Mouse (Mus musculus) layer of hippocampus, adult 2 months (tissue): Measurements from ENCODE around the gene Adamtsl5. TPM values are rescaled to one million over a fixed set of nuclear protein-coding genes. Genes with fewer than 3 reads are reported as not detected.

Source experiments
- DNase-seq, 2 experiments: peaks; one replicate each; pipeline ENCODE4 v3.0.0; 2022; ENCODE audit warnings: low spot score in 2 of 2
- H3K27ac ChIP-seq: fragments of 200-600 bp; 2 replicates; pipeline ENCODE4 v1.8.1; 2022
- H3K4me3 ChIP-seq: fragments of 200-600 bp; 2 replicates; pipeline ENCODE4 v1.8.1; 2022; ENCODE audit warnings: mild to moderate bottlenecking
- CTCF ChIP-seq: fragments of 200-600 bp; conservative IDR thresholded peaks from 2 replicates; pipeline ENCODE4 v1.8.1; 2022; ENCODE audit warnings: antibody characterized with exemption, mild to moderate bottlenecking, moderate library complexity
- total RNA-seq, 2 experiments: library from RNA; stranded (reverse); gene quantifications; 2 replicates each; pipeline ENCODE4 v1.2.3; 2021

Adamtsl5 gene
- total RNA-seq, 2 experiments from 2014 or later = 4.7 to 7.2 TPM

DNA sequence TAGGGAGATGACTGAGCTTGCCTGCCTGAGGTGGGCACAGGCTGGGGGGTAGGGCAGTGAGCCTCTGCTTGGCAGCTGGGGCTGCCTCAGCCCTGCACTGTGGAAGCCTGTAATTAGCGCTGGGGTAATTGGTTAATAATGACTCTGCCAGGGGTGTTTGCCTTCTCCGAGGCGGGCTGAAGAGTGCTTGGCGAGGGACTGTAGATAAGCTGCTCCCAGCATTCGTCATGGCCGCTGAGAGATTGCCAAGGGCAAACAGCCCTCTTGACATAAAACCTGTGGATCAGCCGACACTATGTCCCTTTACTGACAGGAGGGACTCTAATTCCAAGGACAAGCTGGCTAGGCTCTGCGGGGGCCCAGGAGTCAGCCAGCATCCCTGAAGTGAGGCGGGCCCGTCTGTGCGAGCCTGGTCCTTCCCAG is 31.8 kb downstream of the Adamtsl5 start:
- no peak for DNase-seq
- peak overlapping the region; percentile 56; the same call in 1 of the 2 replicates for H3K27ac ChIP-seq
- TF ChIP-seq CTCF = no peak

DNA sequence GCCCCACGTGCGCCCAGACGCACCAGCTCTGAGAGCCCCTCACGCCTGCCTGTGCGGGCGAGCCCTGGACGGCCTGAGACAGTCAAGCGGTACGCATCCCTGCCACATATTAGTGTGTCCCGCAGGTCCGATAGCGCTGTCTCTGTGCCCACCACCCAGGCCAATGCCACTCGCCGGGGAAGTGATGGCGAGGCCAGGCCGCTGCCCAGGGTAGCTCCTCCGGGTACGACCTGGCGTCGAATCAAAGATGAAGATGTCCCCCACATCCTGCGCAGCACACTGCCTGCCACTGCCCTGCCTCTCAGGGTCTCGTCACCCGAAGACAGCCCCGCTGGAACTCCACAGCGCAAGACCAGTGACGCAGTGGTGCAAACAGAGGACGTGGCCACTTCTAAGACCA is 32.9 kb downstream of the Adamtsl5 start:
- 0 out of 2 replicates have a peak overlapping the region, but pooled peaks have one; percentile 56 for H3K27ac ChIP-seq
- TF ChIP-seq CTCF = no peak
- no peak for DNase-seq
- H3K4me3 ChIP-seq = no peak overlapping the region

More for the DNA sequence above, 31.8 kb downstream of the Adamtsl5 start:
- no peak overlapping the region for H3K4me3 ChIP-seq

DNA sequence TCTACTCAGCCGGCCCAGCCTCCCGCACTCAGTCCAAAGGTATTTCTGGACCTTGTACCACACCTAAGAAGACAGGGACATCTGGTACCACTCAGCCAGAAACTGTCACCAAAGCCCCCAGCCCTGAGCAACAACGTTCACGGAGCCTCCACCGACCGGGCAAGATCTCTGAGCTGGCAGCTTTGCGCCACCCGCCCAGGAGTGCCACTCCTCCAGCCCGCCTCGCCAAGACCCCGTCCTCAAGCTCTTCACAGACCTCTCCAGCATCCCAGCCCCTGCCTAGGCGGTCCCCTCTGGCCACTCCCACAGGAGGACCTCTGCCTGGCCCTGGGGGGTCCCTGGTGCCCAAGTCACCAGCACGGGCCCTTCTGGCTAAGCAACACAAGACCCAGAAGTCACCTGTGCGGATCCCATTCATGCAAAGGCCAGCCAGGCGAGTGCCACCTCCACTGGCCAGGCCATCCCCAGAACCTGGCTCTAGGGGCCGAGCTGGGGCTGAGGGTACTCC is 33.7 kb downstream of the Adamtsl5 start:
- no peak overlapping the region; the same call in 1 of the 2 replicates for H3K27ac ChIP-seq
- DNase-seq = no peak
- TF ChIP-seq CTCF = no peak
- H3K4me3 ChIP-seq = no peak overlapping the region

DNA sequence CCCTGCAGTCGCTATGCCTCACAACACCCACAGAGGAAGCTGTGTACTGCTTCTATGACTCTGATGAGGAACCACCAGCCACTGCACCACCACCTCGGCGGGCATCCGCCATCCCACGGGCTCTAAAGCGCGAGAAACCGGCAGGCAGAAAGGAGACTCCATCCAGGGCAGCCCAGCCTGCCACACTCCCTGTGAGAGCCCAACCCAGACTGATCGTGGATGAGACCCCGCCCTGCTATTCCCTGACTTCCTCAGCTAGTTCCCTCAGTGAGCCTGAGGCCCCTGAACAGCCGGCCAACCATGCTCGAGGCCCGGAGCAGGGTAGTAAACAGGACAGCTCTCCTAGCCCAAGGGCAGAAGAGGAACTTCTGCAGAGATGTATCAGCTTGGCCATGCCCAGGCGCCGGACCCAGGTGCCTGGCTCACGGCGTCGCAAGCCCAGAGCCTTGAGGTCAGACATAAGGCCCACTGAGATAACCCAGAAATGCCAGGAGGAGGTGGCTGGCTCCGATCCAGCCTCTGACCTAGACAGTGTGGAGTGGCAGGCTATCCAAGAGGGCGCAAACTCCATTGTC is 34.5 kb downstream of the Adamtsl5 start:
- peak overlapping the region; percentile 46; the same call in 1 of the 2 replicates for H3K27ac ChIP-seq

DNA sequence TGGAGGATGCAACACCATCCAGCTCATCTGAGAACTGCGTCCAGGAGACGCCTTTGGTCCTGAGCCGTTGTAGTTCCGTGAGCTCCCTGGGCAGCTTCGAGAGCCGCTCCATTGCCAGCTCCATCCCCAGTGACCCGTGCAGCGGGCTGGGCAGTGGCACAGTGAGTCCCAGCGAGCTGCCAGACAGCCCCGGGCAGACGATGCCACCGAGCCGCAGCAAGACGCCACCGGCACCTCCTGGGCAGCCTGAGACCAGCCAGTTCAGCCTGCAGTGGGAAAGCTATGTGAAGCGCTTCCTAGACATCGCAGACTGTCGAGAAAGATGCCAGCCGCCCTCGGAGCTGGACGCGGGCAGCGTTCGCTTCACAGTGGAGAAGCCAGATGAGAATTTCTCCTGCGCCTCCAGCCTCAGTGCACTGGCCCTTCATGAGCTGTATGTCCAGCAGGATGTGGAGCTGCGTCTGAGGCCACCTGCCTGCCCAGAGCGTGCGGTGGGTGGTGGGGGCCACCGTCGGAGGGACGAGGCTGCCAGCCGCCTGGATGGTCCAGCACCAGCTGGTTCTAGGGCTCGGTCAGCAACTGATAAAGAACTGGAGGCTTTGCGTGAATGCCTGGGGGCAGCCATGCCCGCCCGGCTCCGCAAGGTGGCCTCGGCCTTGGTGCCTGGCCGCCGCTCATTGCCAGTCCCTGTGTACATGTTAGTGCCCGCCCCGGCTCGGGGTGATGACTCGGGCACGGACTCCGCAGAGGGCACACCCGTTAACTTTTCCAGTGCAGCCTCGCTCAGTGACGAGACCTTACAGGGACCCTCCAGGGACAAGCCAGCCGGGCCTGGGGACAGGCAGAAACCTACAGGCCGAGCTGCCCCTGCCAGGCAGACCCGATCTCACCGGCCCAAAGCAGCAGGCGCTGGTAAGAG is 35.4 kb downstream of the Adamtsl5 start:
- Histone ChIP-seq H3K4me3 (no peak overlapping the region), H3K27ac (peak overlapping the region; percentile 46; the same call in 1 of the 2 replicates)
- DNase-seq = no peak
- TF ChIP-seq CTCF = no peak

More for the DNA sequence above, 34.5 kb downstream of the Adamtsl5 start:
- TF ChIP-seq CTCF = no peak
- H3K4me3 ChIP-seq = no peak overlapping the region
- DNase-seq = no peak

DNA sequence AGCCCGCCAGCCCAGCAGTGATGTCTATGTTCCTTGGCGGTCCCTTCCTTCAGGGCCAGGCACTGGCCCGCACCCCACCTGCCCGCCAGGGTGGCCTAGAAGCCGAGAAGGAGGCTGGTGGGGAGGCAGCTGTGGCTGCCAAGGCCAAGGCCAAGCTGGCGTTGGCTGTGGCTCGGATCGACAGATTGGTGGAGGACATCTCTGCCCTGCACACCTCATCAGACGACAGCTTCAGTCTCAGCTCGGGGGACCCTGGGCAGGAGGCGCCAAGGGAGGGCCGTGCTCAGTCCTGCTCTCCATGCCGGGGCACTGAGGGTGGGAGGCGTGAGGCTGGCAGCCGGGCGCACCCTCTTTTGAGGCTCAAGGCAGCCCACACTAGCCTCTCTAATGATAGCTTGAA is 36.7 kb downstream of the Adamtsl5 start:
- TF ChIP-seq CTCF = no peak

DNA sequence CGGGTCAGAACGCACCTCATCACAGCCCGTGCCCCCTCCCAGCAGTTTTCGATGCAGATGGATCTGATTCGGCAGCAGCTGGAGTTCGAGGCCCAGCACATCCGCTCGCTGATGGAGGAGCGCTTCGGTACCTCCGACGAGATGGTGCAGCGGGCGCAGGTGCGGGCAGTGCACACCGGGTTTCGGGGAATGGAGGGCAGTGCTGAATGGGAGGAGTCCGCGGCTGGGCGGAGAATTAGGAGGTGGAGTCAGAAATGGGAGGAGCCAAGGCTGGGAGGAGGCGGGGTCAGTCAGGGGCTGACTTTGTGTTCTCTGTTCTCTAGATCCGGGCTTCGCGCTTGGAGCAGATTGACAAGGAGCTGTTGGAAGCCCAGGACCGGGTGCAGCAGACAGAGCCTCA is 43.4 kb downstream of the Adamtsl5 start:
- no peak overlapping the region for H3K27ac ChIP-seq
- TF ChIP-seq CTCF = no peak
- no peak for DNase-seq
- no peak overlapping the region for H3K4me3 ChIP-seq

More for the DNA sequence above, 36.7 kb downstream of the Adamtsl5 start:
- H3K27ac ChIP-seq = no peak overlapping the region
- H3K4me3 ChIP-seq = no peak overlapping the region
- no peak for DNase-seq

DNA sequence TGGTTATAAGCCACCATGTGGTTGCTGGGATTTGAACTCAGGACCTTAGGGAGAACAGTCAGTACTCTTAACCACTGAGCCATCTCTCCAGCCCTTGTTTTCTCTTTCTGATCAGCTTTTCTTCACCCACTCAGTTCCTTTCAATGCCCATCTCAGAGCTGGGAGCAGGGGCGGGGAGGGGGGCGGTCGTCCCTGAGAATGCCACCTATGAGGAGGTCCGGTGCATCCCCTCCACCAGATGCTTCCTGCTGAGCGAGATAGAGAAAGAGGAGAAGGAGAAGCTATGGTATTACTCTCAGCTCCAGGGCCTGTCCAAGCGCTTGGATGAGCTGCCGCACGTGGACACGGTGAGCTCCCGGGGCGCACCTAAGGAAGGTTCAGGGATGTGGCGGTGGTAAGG is 43.8 kb downstream of the Adamtsl5 start:
- no peak for TF ChIP-seq CTCF
- no peak overlapping the region for H3K4me3 ChIP-seq
- no peak overlapping the region for H3K27ac ChIP-seq
- no peak for DNase-seq

DNA sequence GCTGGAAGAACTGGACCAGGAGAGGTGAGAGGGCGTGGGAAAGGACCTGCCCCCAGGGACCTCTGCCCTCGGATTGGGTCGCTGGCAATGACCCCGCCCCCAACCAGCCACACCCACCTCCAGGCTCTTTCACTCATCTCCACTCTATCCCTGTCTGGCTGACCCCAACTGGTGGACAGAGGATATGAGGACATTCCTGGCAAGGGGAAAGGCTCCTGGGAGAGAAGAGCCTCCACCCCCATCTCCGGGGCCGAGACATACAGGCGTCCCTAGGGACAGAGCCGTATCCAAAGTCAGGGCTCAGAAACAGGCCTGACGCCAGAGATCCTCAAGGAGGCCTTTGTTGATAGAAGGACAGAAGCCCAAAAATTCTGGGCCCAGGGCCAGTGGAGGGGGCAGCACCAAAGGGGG is 45.7 kb downstream of the Adamtsl5 start:
- Histone ChIP-seq H3K4me3 (no peak overlapping the region; the same call in 1 of the 2 replicates), H3K27ac (peak overlapping the region; percentile 98)
- DNase-seq = peak in 1 of 2 experiments; percentile 71
- TF ChIP-seq CTCF = peak; percentile 16; the same call in 1 of the 2 replicates

DNA sequence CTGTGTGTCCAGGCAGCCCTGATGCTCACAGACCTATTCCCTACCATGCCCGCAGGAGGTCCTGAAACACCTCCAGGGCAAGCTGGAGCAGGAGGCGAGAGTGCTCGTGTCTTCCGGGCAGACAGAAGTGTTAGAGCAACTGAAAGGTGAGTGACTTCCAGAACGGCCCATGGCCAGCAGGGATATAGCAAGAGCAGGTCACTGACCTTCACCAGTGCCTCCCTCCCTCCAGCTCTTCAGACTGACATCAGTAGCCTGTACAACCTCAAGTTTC is 46.2 kb downstream of the Adamtsl5 start:
- TF ChIP-seq CTCF = no peak
- peak overlapping the region; percentile 11 for H3K4me3 ChIP-seq
- H3K27ac ChIP-seq = peak overlapping the region; percentile 98
- no peak for DNase-seq

DNA sequence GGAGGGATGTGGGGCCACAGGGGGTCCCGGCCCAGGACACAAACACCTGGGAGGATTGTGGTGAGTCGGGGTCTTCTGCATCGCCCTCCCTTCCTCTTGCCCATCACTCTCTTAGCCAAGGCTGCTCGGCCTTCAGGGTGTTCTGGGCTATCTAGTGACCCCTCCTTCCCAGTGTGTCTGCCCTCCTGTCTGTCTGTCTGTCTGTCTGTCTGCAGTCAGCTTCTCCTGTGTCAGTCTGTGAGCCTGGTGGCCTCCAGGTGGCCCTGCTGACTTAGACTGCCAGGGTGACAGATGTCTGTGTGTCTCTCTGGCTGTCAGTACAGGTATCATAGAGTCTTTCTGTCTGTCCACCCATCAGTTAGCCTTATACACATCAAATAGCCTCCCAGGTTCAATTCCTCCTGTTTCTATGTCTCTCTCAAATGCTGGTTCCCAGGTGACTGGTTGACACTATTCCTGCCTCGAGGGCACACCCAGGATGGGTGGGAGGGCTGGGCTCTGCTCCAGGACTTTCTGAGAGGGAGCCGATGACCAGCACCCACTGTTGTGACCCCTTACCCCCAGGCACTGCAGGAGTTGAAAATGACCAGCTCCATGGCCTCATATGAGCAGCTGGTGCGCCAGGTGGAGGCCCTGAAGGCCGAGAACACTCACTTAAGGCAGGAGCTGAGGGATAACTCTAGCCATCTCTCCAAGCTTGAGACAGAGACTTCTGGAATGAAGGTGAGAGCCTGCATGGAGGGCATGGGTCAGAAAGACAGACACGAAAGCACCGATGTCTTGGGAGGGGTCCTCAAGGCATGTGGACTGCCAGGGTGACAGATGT is 46.7 kb downstream of the Adamtsl5 start:
- no peak for TF ChIP-seq CTCF
- Histone ChIP-seq H3K27ac (peak overlapping the region; percentile 98), H3K4me3 (peak overlapping the region; percentile 80)
- no peak for DNase-seq

DNA sequence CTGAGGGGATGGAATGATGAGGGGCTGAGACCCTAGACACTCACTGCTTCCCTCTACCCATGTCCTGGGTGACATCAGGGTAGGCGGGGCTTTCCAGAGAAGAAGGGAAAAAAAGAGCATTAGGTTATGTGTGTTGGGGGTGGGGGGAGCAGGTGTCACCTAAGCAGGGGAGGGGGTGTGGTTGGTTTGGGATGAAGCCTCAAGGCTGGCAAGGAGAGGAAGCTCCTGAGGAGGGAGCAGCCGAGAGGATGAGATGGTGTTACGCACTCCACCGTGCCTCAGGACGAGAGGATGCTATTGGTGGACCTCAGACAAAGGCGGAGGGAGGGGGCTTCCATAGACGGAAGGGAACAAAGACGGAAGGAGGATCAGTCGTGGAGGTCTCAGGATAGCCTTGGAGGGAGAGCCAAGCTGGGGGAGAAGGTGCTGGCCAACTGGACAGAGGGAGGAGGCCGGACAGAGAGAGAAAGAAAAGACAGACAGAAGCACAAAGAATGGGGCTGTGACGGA is 47.5 kb downstream of the Adamtsl5 start:
- H3K27ac ChIP-seq = peak overlapping the region; percentile 98
- no peak for TF ChIP-seq CTCF
- peak overlapping the region; percentile 80 for H3K4me3 ChIP-seq
- DNase-seq = no peak
